Mouse (Mus musculus) megakaryocyte, embryonic 14.5 days (primary cell): ENCODE results near the gene Ndel1. TPM values are rescaled to one million over a fixed set of nuclear protein-coding genes. Genes with fewer than 3 reads are reported as not detected.

Experiments
- H3K27me3 ChIP-seq: replicated peaks from 2 replicates; pipeline ENCODE3; 2012; ENCODE audit warnings: inconsistent platforms
- H3K36me3 ChIP-seq: replicated peaks from 2 replicates; pipeline ENCODE3; 2012; ENCODE audit warnings: low read length, inconsistent platforms, mixed read lengths
- H3K4me1 ChIP-seq: 2 replicates; pipeline ENCODE4 v1.6.1; 2012; ENCODE audit warnings: inconsistent platforms
- H3K4me3 ChIP-seq: replicated peaks from 2 replicates; pipeline ENCODE3; 2012; ENCODE audit warnings: moderate library complexity, mild to moderate bottlenecking, inconsistent platforms
- H3K9me3 ChIP-seq: 2 replicates; pipeline ENCODE4 v1.6.1; 2012; ENCODE audit warnings: inconsistent platforms
- FLI1 ChIP-seq: IDR thresholded peaks from 2 replicates; pipeline ENCODE4 v1.6.1; 2012; ENCODE audit warnings: low read length, inconsistent platforms, mixed read lengths
- GATA1 ChIP-seq: IDR thresholded peaks from 3 replicates; pipeline ENCODE4 v1.6.1; 2012; ENCODE audit warnings: mixed read lengths, low read length, inconsistent platforms, borderline replicate concordance
- polyA plus RNA-seq: library from polyadenylated mRNA; stranded (reverse); fragments of >175 nt; gene quantifications from 2 replicates; pipeline ENCODE4 v1.2.3, GENCODE M21; 2012; ENCODE audit warnings: low replicate concordance; ENCODE audit not compliant: insufficient read depth

Ndel1 gene
- polyA plus RNA-seq, 1 experiment = 38.9 TPM

GRCm38 (mm10) chr11:68787222-68787621 lies 84.4 kb downstream of the Ndel1 start:
- no peaks in the 10 kb centered on the region for H3K9me3 ChIP-seq
- peaks cover 37% of the 10 kb centered on the region for H3K36me3 ChIP-seq

GRCm38 (mm10) chr11:68785813-68786212 lies 85.8 kb downstream of the Ndel1 start:
- Histone ChIP-seq H3K27me3 (peaks cover 12% of the 10 kb centered on the region), H3K4me1 (peaks cover 9% of the 10 kb centered on the region; the same call in 1 of the 2 replicates), H3K36me3 (peaks cover 24% of the 10 kb centered on the region), H3K9me3 (no peaks in the 10 kb centered on the region), H3K4me3 (no peak overlapping the region)
- no peak for TF ChIP-seq GATA1
- TF ChIP-seq FLI1 = no peak

More at GRCm38 (mm10) chr11:68787222-68787621, 84.4 kb downstream of the Ndel1 start:
- no peak overlapping the region for H3K4me3 ChIP-seq
- H3K4me1 ChIP-seq = peaks cover 9% of the 10 kb centered on the region; the same call in 1 of the 2 replicates
- peaks cover 8% of the 10 kb centered on the region for H3K27me3 ChIP-seq
- no peak for TF ChIP-seq GATA1
- TF ChIP-seq FLI1 = no peak

- H3K36me3 ChIP-seq = peaks cover 9% of the 10 kb centered on the region
- H3K4me3 ChIP-seq = no peak overlapping the region
- peaks cover 9% of the 10 kb centered on the region; the same call in 1 of the 2 replicates for H3K4me1 ChIP-seq
- TF ChIP-seq GATA1 = no peak
- TF ChIP-seq FLI1 = no peak
- peaks cover 20% of the 10 kb centered on the region for H3K27me3 ChIP-seq
- H3K9me3 ChIP-seq = no peaks in the 10 kb centered on the region
Observed at GRCm38 (mm10) chr11:68782336-68782735, 89.3 kb downstream of the Ndel1 start.

GRCm38 (mm10) chr11:68780466-68781114 lies 91.1 kb downstream of the Ndel1 start:
- Histone ChIP-seq H3K4me1 (peaks cover 9% of the 10 kb centered on the region; the same call in 1 of the 2 replicates), H3K36me3 (no peaks in the 10 kb centered on the region)

GRCm38 (mm10) chr11:68779735-68780465 lies 91.8 kb downstream of the Ndel1 start:
- Histone ChIP-seq H3K27me3 (peaks cover 24% of the 10 kb centered on the region), H3K4me3 (no peak overlapping the region), H3K4me1 (peaks cover 9% of the 10 kb centered on the region; the same call in 1 of the 2 replicates), H3K36me3 (no peaks in the 10 kb centered on the region), H3K9me3 (no peaks in the 10 kb centered on the region)
- TF ChIP-seq FLI1 (no peak), GATA1 (no peak)

More at GRCm38 (mm10) chr11:68780466-68781114, 91.1 kb downstream of the Ndel1 start:
- Histone ChIP-seq H3K27me3 (peaks cover 24% of the 10 kb centered on the region), H3K9me3 (no peaks in the 10 kb centered on the region), H3K4me3 (no peak overlapping the region)
- no peak for TF ChIP-seq FLI1
- no peak for TF ChIP-seq GATA1

DNA sequence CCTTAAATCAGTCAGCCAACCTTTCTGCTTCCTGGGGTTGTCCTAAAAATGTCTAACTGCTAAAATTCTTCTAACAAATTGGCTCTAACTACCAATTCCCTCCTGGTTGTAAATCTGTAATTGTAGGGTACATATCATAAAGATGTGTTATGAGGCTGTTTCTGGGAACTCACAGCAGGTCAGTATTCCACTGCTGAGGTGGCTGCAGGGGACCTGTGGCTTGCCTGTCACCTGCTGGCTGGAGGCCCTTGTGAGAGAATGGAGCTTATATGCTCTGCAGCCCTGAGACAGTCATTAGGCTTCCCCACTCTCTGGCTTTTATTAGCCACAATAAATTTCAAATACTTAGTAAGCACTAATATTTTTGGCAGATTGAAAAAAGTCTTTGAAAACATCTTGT lies 92.8 kb downstream of the Ndel1 start:
- Histone ChIP-seq H3K4me3 (no peak overlapping the region), H3K4me1 (peaks cover 9% of the 10 kb centered on the region; the same call in 1 of the 2 replicates), H3K36me3 (no peaks in the 10 kb centered on the region), H3K27me3 (peaks cover 26% of the 10 kb centered on the region), H3K9me3 (no peaks in the 10 kb centered on the region)
- TF ChIP-seq FLI1 (no peak), GATA1 (no peak)

DNA sequence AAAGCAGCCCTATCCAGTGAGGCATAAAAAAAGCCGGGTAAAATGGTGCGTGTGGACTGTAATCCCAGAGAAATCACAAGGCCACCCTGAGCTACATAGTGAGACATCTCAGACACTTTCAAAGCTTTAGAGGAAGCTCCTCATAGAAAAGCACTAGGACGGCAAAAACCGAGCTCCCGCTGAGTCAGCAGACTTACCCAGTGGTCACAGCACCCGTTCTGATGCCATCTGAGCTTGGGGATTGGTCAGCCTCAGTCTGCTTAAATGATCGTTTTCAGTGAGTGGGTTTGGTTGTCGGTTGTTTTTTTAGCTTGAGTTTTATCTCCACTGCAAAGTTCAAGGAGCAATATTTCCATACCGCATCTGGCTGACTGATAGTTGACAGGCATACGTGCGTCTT lies 93.7 kb downstream of the Ndel1 start:
- Histone ChIP-seq H3K27me3 (peaks cover 27% of the 10 kb centered on the region), H3K9me3 (no peaks in the 10 kb centered on the region), H3K36me3 (no peaks in the 10 kb centered on the region), H3K4me1 (peaks cover 8% of the 10 kb centered on the region; the same call in 1 of the 2 replicates), H3K4me3 (no peak overlapping the region)
- no peak for TF ChIP-seq GATA1
- TF ChIP-seq FLI1 = no peak

GRCm38 (mm10) chr11:68776147-68776655 lies 95.5 kb downstream of the Ndel1 start:
- no peak overlapping the region for H3K4me3 ChIP-seq
- peaks cover 4% of the 10 kb centered on the region; the same call in 1 of the 2 replicates for H3K9me3 ChIP-seq
- TF ChIP-seq GATA1 (no peak), FLI1 (no peak)
- H3K36me3 ChIP-seq = no peaks in the 10 kb centered on the region
- H3K4me1 ChIP-seq = peaks cover 10% of the 10 kb centered on the region
- H3K27me3 ChIP-seq = peaks cover 25% of the 10 kb centered on the region

Other genes starting within 250 kb of the Ndel1 start
- gene Myh10, start 180.3 kb downstream of the Ndel1 start, polyA plus RNA-seq = 0.67 and 1.9 TPM in 2 replicates
- not detected in 2 replicates for gene Rnf222, start 16.7 kb upstream of the Ndel1 start, polyA plus RNA-seq
- 56.9 and 116 TPM in 2 replicates for gene Rpl26, start 29.7 kb upstream of the Ndel1 start, polyA plus RNA-seq
- not detected in 2 replicates for gene Odf4, start 55.2 kb upstream of the Ndel1 start, polyA plus RNA-seq
- not detected in 2 replicates for gene Arhgef15, start 85.6 kb upstream of the Ndel1 start, polyA plus RNA-seq
- gene Slc25a35, start 96.3 kb upstream of the Ndel1 start, polyA plus RNA-seq = 3.0 TPM in 1 of 2 replicates, not detected in the other
- gene Rangrf, start 103.3 kb upstream of the Ndel1 start, polyA plus RNA-seq = 3.1 and 6.1 TPM in 2 replicates
- gene Pfas, start 136.6 kb upstream of the Ndel1 start, polyA plus RNA-seq = 1.9 and 5.5 TPM in 2 replicates
- 21.0 and 56.5 TPM in 2 replicates for gene Ctc1, start 144.1 kb upstream of the Ndel1 start, polyA plus RNA-seq
- 41.3 and 65.2 TPM in 2 replicates for gene Aurkb, start 173.8 kb upstream of the Ndel1 start, polyA plus RNA-seq
- gene Borcs6, start 187.9 kb upstream of the Ndel1 start, polyA plus RNA-seq = 60.9 and 88.1 TPM in 2 replicates
- 40.2 and 62.0 TPM in 2 replicates for gene Tmem107, start 198.9 kb upstream of the Ndel1 start, polyA plus RNA-seq
- 61.5 and 159 TPM in 2 replicates for gene Vamp2, start 216.6 kb upstream of the Ndel1 start, polyA plus RNA-seq
- gene Per1, start 223.4 kb upstream of the Ndel1 start, polyA plus RNA-seq = 42.3 and 83.5 TPM in 2 replicates
- gene Hes7, start 248.5 kb upstream of the Ndel1 start, polyA plus RNA-seq = 7.5 and 44.1 TPM in 2 replicates